Mouse (Mus musculus) yolk sac, embryonic 10.5 days (tissue): ENCODE data around the gene Tns1.
A peak's percentile ranks its signal among the peaks of the same experiment; 100 is the strongest.
"Not testable (repeated sequence)": the region's sequence is repeated elsewhere in the genome, so short reads cannot be mapped to it uniquely, and the experiment has no call there.

Experiments used
- DNase-seq: peaks from one replicate; pipeline ENCODE4 v3.0.0-alpha.2; 2017; ENCODE audit warnings: low spot score

Tns1 gene

GRCm38 (mm10) chr1:74124021-74124981, at the start of gene Tns1:
Gene Tns1 (minus strand): TSS chr1:74124449.
- peak; percentile 75 for DNase-seq

- no peak for DNase-seq
Measured at GRCm38 (mm10) chr1:74172722-74173121, 48.5 kb upstream of the Tns1 start.

DNA sequence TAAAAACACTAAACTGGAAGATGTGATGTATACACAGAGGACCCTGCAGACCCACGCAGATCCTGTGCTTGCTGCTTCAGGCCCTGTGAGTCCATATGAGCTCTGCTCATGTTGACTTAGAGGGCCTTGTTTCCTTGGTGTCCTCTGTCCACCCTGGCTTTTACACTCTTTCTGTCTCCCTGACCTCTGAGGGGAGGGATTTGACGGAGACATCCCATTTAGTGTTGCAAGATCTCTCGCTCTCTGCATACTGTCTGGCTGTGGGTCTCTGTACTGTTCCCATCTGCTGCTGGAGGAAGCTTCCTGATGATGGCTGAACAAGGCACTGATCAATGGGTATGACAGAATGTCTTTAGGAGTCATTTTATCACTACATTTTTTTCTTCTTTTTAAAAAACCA, 45.5 kb upstream of the Tns1 start:
- no peak for DNase-seq

DNA sequence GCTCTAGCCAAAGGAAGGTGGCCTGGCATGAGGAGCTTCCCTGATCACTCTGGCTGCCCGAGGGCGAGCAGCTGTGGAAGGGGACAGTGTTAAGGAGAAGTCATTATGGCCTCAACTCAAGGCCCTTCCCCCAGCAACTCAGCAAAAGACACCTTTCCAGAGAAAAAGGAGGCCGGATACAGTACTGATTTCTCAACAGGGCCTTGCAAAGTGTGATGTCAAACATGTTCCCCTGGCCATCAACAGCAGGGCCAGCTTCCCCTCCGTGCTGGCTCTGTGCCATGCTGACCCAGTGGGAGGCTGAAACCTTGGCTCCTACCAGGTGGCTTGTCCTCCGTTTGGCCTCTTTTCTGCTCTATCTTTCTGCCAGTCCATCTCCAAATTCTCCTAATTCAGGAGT, 42.9 kb upstream of the Tns1 start:
- no peak for DNase-seq

DNA sequence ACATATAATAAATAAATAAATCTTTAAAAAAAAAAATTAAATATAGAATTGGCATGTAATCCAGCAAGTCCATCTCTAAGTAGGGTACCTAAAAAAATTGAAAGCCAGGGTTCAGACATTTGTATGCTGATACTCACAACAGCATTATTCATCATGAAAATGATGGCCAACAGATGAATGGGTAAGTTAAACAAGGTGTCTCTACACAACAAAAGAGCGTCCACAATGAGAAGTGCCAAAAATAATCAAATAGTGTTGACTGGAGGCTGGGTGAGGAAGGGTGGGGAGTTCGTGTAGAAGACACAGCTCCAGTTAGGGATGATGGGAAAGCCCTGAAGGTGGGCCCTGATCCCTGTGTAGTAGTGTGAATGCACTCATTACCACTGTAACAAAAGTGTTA, 35.8 kb upstream of the Tns1 start:
- DNase-seq, result no peak

GRCm38 (mm10) chr1:74159613-74160012, 35.4 kb upstream of the Tns1 start:
- DNase-seq, result not testable (repeated sequence)

- DNase-seq, result no peak
Measured at GRCm38 (mm10) chr1:74156381-74156910, 32.2 kb upstream of the Tns1 start.

GRCm38 (mm10) chr1:74155435-74156012, 31.3 kb upstream of the Tns1 start:
- DNase-seq, result no peak

- no peak for DNase-seq
Measured at GRCm38 (mm10) chr1:74153461-74154184, 29.4 kb upstream of the Tns1 start, which contains the start of gene Cxcr2. Gene Cxcr2 (plus strand): TSS chr1:74153989.

DNA sequence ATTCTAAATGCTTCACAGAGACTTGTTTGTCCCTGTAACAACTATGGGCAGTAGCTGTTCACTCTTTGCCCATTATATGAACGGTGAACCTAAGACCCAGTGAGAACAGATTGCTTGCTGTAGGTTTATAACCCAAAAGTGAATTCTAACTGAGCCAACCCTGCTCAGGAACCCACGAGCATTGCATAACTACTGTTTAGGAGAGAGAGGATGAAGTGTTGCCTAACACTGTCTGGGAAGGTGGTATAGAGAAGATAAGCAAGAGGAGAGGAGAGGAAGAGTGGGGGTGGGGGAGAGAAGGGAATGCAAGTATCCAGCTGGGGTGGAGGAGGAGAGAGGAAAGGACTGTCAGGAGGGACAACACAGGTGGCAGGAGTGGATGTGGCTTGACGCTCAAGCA, 26.8 kb upstream of the Tns1 start:
- peak; percentile 76 for DNase-seq

GRCm38 (mm10) chr1:74150101-74150500, 25.9 kb upstream of the Tns1 start:
- no peak for DNase-seq

GRCm38 (mm10) chr1:74149106-74149885, 25.0 kb upstream of the Tns1 start:
- peak; percentile 54 for DNase-seq

- no peak for DNase-seq
Measured at GRCm38 (mm10) chr1:74141781-74142180, 17.5 kb upstream of the Tns1 start.

DNA sequence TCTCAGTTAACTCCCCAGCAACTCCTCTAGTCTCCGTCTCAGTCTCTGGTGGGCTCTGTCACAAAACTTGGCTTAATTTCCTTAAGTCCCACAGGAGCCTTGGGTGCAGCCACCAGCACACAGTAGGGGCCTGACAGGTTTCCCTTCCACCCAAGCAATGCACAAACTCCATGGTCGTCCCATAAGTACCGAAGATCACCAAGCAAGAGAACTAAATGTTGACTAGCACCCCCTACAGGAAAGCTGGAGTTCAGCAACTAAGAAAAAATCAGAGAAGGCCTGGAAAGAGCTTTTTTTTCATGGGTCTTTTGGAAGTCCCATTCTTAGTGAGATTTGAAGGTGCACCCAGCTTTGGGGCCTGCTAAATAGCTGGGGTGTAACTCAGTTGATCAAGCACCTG, 15.2 kb upstream of the Tns1 start:
- DNase-seq, result no peak

GRCm38 (mm10) chr1:74135326-74135950, 11.2 kb upstream of the Tns1 start:
- DNase-seq, result no peak

- DNase-seq, result no peak
Measured at GRCm38 (mm10) chr1:74133954-74134353, 9.7 kb upstream of the Tns1 start.

DNA sequence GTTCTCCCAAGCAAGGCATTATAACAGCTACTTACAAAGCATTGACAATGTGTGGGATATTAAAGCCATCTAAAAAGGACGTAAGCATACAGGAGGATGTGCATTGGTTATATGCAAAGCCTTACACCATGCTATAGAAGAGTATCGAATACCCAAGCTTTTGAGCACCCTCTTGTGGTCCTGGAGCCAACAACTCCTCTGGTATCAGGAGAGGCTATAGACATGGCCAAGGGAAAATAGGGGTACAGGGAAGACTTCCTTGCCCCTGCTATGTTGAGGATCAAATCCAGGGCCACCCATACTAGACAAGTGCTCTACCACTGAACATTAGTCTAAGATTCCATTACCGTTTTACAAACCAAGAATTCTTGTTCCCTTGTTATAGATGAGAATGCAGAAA, 7.8 kb upstream of the Tns1 start:
- DNase-seq, result no peak

- no peak for DNase-seq
Measured at GRCm38 (mm10) chr1:74130883-74131659, 6.8 kb upstream of the Tns1 start.

- peak; percentile 70 for DNase-seq
Measured at GRCm38 (mm10) chr1:74124991-74125552, 823 bp upstream of the Tns1 start, which contains the start of gene Rufy4. Gene Rufy4 (plus strand): TSS chr1:74125541.

DNA sequence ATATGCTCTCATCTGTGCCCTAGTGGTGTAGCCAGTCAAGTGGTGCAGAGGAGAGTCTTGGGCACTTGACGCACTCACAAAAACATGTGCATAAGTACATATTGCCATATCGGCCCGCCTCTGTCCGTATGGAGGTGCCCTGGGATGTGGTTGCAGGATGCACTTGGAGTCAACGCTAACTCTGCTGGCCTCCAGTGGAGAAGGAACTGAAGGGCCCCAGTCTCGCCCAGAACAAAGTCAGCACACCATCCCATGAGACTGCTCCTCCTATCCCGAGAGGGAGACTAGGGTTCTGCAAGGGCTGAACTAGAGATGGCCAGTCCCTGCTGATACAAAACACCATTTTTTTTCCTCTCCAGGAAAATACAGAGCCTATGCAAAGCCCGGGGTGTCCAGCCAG, 1.0 kb downstream of the Tns1 start:
- DNase-seq, result no peak
